In genomic region chr12:69776607-69777340, GRCm38 (mm10) we compare ENCODE assay signal across 10 mouse cellular contexts. TPM values are rescaled to one million over a fixed set of nuclear protein-coding genes. Genes with fewer than 3 reads are reported as not detected.
DNase-seq lines count a peak whose midpoint lies in the region; TF ChIP-seq lines count a peak whose summit lies in the region.
"Had no signal": no experiment of that assay in that cellular context is flagged by ENCODE, and none has a peak within 500 bp of the region (broad histone marks: within the 10 kb centered on the region; RNA-seq: fewer than 3 reads in every experiment).

No protein-coding gene starts in this region.

- peak; percentile 38 to 43 for DNase-seq in B cell, adult 2 months
- DNase-seq in kidney, postnatal 14 days = peak; percentile 70
- DNase-seq in lung, postnatal 36 days = peak; percentile 60
- DNase-seq in layer of hippocampus, adult 9-11 months = no peak
- DNase-seq in cerebellum, adult 9-11 months = no peak
- no peak for DNase-seq in T-cell, adult 2 months (ENCODE audit: low spot score)
- DNase-seq: right cerebral cortex, postnatal 14 days had no signal

- no peak for TF ChIP-seq CTCF in bone marrow, adult 2 months (IDR thresholded peaks at IDR 0.05; ENCODE audit: control insufficient read depth, insufficient read depth, low read length)

- TF ChIP-seq POLR2A in bone marrow, adult 2 months (IDR thresholded peaks at IDR 0.05; ENCODE audit: borderline replicate concordance, control insufficient read depth, low read depth, low read length) = no peak

- no peak overlapping the region for H3K4me3 ChIP-seq in bone marrow, adult 2 months (replicated peaks; ENCODE audit: control insufficient read depth, low read depth, low read length)
- H3K4me3 ChIP-seq: embryonic facial prominence, embryonic 12.5 days; hindbrain, embryonic 13.5 days had no signal

- WGBS in bone marrow, adult 2 months = 22% methylated on average over 11 of the region's 11 CpGs

- peaks cover 1% of the 10 kb centered on the region; the same call in 1 of the 2 replicates for H3K4me1 ChIP-seq in bone marrow, adult 2 months (ENCODE audit: control insufficient read depth, insufficient read depth, low read length)
- H3K4me1 ChIP-seq: embryonic facial prominence, embryonic 12.5 days had no signal

- peak overlapping the region; percentile 6; the same call in 1 of the 2 replicates for H3K27ac ChIP-seq in bone marrow, adult 2 months (ENCODE audit: control insufficient read depth, insufficient read depth, low read depth, low read length, poor library complexity)
- H3K27ac ChIP-seq: embryonic facial prominence, embryonic 12.5 days; hindbrain, embryonic 13.5 days had no signal

RNA-seq across cellular contexts. Expression of gene Cdkl1, which starts 14.3 kb away (rescaled TPM):
- polyA plus RNA-seq in bone marrow, adult 2 months (2011; ENCODE audit: insufficient read depth, insufficient read length, low replicate concordance, missing spikeins) = 3.9 and 5.0 TPM in 2 replicates

RNA-seq across cellular contexts. Expression of gene Atp5s, which starts 52.0 kb away (rescaled TPM):
- polyA plus RNA-seq in bone marrow, adult 2 months (2011; ENCODE audit: insufficient read depth, insufficient read length, low replicate concordance, missing spikeins) = 8.4 and 11.4 TPM in 2 replicates

RNA-seq across cellular contexts. Expression of gene L2hgdh, which starts 52.1 kb away (rescaled TPM):
- polyA plus RNA-seq in bone marrow, adult 2 months (2011; ENCODE audit: insufficient read depth, insufficient read length, low replicate concordance, missing spikeins) = 2.2 and 6.8 TPM in 2 replicates

Comparison
In these comparisons a context has a peak if more than half of its experiments do, and no peak if none do; other contexts are left out.
1. DNase-seq: peak in B cell, adult 2 months (2 of 2), kidney, postnatal 14 days (single experiment) and lung, postnatal 36 days (single experiment); none in layer of hippocampus, adult 9-11 months (single experiment), cerebellum, adult 9-11 months (single experiment) and T-cell, adult 2 months (single experiment).